Mouse (Mus musculus) layer of hippocampus, adult 6 months (tissue): ENCODE results near the gene Ak8. TPM values are rescaled to one million over a fixed set of nuclear protein-coding genes. Genes with fewer than 3 reads are reported as not detected.

Source experiments
- long read RNA-seq, 2 experiments: library from polyadenylated mRNA; unstranded; transcript quantifications; one replicate each; pipeline ENCODE4 v2.0.0; 2019 to 2020
- microRNA-seq: library from miRNA; unstranded; fragments of <30 nt; microRNA quantifications from one replicate; pipeline ENCODE4 v1.2.0, GENCODE M21; 2020
- polyA plus RNA-seq: library from polyadenylated mRNA; unstranded; fragments of <200 nt; fragmentation: Nextera tagmentation; gene quantifications from 2 replicates; pipeline ENCODE4 v1.2.3, GENCODE M21; 2021

Gene Ak8
- polyA plus RNA-seq: 2.6 and 5.0 TPM in 2 replicates
- long read RNA-seq, experiment 1, partial matches to known transcripts: 0 of 2 reads
- long read RNA-seq, experiment 1, other reads (novel, unspliced or antisense): 0 of 2 reads
- long read RNA-seq, experiment 2, transcript Ak8-201 (13 exons, 1,567 nt): major isoform, 7 of 10 reads
- long read RNA-seq, experiment 2, partial matches to known transcripts: 0 of 10 reads
- long read RNA-seq, experiment 2, other reads (novel, unspliced or antisense): 3 of 10 reads

GRCm38 (mm10) chr2:28699361-28700335, at the start of gene Ak8, which contains the start of gene Spaca9:
Gene Ak8 (plus strand): TSS chr2:28700164.
Gene Spaca9 (minus strand): TSS chr2:28699727.

GRCm38 (mm10) chr2:28840222-28840951, 140.4 kb downstream of the Ak8 start, which contains the start of the genes Gtf3c4 and Ddx31:
Gene Gtf3c4 (minus strand): TSS chr2:28840360.
Gene Ddx31 (plus strand): TSS chr2:28840406.

Small RNAs within 50 kb of the gene (microRNA-seq; reads per million reads assigned to microRNA genes)
- gene Mir3088: 1.1 reads per million

Other genes with a start within 250 kb of the Ak8 start
- 5.1 and 9.4 TPM in 2 replicates for gene 1700007K13Rik, start 233.8 kb upstream of the Ak8 start, polyA plus RNA-seq
- 18.2 and 20.5 TPM in 2 replicates for gene Mrps2, start 232.1 kb upstream of the Ak8 start, polyA plus RNA-seq
- 0.78 and 1.2 TPM in 2 replicates for gene Gbgt1, start 203.3 kb upstream of the Ak8 start, polyA plus RNA-seq
- not detected in 2 replicates for gene Gm10134, start 194.1 kb upstream of the Ak8 start, polyA plus RNA-seq
- gene Ralgds, start 187.0 kb upstream of the Ak8 start, polyA plus RNA-seq: 41.8 and 50.6 TPM in 2 replicates
- gene Cel, start 136.8 kb upstream of the Ak8 start, polyA plus RNA-seq: not detected in 2 replicates
- 8.0 and 9.3 TPM in 2 replicates for gene Gtf3c5, start 116.4 kb upstream of the Ak8 start, polyA plus RNA-seq
- not detected in 2 replicates for gene Gfi1b, start 78.2 kb upstream of the Ak8 start, polyA plus RNA-seq
- gene Tsc1, start 58.9 kb upstream of the Ak8 start, polyA plus RNA-seq: 16.5 and 21.8 TPM in 2 replicates
- gene Spaca9, start 437 bp upstream of the Ak8 start, polyA plus RNA-seq: 3.0 and 6.2 TPM in 2 replicates
- gene Gtf3c4, start 140.2 kb downstream of the Ak8 start, polyA plus RNA-seq: 3.3 and 4.1 TPM in 2 replicates
- gene Ddx31, start 140.2 kb downstream of the Ak8 start, polyA plus RNA-seq: 3.6 and 3.8 TPM in 2 replicates
- gene Barhl1, start 216.5 kb downstream of the Ak8 start, polyA plus RNA-seq: not detected in 2 replicates